Mouse (Mus musculus): Measurements from ENCODE around the gene Adgre5. TPM values are rescaled to one million over a fixed set of nuclear protein-coding genes. Genes with fewer than 3 reads are reported as not detected.

Gene Adgre5
- polyA plus RNA-seq, 1 experiment: 43.2 TPM

DNA sequence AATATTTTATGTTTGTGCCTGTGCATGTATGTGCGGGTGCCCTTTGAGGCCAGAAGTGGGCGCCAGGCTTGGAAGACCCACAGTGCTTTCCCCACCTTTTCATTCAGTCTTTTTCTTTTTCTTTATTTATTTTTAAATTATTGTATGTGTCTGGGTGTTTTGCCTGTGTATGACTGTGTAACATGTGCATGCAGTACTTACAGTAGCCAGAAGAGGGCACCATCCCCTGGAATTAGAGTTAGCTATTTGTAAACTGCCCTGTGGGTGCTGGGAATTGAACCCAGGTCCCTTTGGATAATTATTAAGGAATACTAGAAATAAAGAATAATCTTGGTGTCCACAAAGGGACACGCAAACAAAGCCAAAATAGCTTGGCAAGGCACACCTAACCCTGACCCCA lies 15.1 kb upstream of the Adgre5 start:
- Histone ChIP-seq H3K27me3 (ENCODE audit: control insufficient read depth, insufficient read depth, low read length) (no peaks in the 10 kb centered on the region), H3K4me3 (ENCODE audit: low read depth, low read length) (no peak overlapping the region), H3K4me1 (ENCODE audit: control insufficient read depth, insufficient read depth, insufficient read length, low read length) (no peaks in the 10 kb centered on the region), H3K36me3 (ENCODE audit: control insufficient read depth, insufficient read depth, low read length) (no peaks in the 10 kb centered on the region), H3K27ac (ENCODE audit: insufficient read depth, low read depth, low read length) (no peak overlapping the region)
- TF ChIP-seq CTCF (IDR thresholded peaks at IDR 0.05; ENCODE audit: extremely low read depth, insufficient read length, insufficient replicate concordance, low read depth, low read length): no peak
- TF ChIP-seq POLR2A (IDR thresholded peaks at IDR 0.05; ENCODE audit: low read depth, low read length): no peak
- WGBS: 98% methylated on average over 3 of the region's 3 CpGs

DNA sequence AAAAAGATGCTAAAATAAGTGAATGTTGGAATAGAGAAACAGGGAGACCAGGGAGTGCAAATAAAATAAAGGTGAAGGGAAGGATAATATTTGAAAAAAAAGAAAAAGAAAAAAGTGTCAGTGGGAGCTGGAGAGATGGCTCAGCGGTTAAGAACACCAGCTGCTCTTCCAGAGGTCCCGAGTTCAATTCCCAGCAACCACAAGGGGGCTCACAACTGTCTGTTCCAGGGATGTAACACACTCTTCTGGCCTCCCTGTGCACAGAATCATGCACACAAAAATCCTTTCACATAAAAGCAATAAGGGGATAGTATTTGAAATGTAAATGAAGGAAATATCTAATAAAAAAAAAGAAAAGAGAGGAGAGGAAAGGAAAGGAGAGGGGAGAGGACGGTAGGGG lies 13.0 kb upstream of the Adgre5 start:
- Histone ChIP-seq H3K4me3 (ENCODE audit: low read depth, low read length) (no peak overlapping the region), H3K36me3 (ENCODE audit: control insufficient read depth, insufficient read depth, low read length) (no peaks in the 10 kb centered on the region), H3K27ac (ENCODE audit: insufficient read depth, low read depth, low read length) (no peak overlapping the region), H3K4me1 (ENCODE audit: control insufficient read depth, insufficient read depth, insufficient read length, low read length) (no peaks in the 10 kb centered on the region; the same call in 1 of the 2 replicates), H3K27me3 (ENCODE audit: control insufficient read depth, insufficient read depth, low read length) (no peaks in the 10 kb centered on the region)
- TF ChIP-seq CTCF (IDR thresholded peaks at IDR 0.05; ENCODE audit: extremely low read depth, insufficient read length, insufficient replicate concordance, low read depth, low read length): no peak
- TF ChIP-seq POLR2A (IDR thresholded peaks at IDR 0.05; ENCODE audit: low read depth, low read length): no peak
- 65% methylated on average over 2 of the region's 3 CpGs for WGBS

DNA sequence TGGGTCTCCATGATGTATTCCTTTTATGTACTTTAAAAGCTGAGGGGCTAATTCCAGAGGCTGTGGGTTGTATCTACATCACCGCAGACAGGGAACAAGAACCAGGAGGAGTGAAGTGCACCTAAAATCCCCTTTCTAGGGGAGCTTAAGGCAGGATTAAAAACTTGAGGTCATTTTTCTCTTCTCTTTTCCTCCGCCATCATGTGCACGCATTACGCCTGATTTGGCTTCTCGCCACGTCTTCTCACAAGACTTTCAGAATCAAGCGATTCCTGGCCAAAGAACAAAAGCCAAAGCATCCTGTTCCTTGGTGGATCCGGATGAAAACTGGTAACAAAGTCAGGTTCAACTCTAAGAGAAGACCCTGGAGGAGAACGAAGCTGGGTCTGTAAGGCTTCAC lies 8.1 kb upstream of the Adgre5 start:
- H3K4me1 ChIP-seq (ENCODE audit: control insufficient read depth, insufficient read depth, insufficient read length, low read length): peaks cover 10% of the 10 kb centered on the region
- no peak overlapping the region for H3K4me3 ChIP-seq (ENCODE audit: low read depth, low read length)
- H3K27ac ChIP-seq (ENCODE audit: insufficient read depth, low read depth, low read length): peak overlapping the region; percentile 66
- peaks cover 5% of the 10 kb centered on the region; the same call in 1 of the 2 replicates for H3K27me3 ChIP-seq (ENCODE audit: control insufficient read depth, insufficient read depth, low read length)
- H3K36me3 ChIP-seq (ENCODE audit: control insufficient read depth, insufficient read depth, low read length): no peaks in the 10 kb centered on the region
- TF ChIP-seq CTCF (IDR thresholded peaks at IDR 0.05; ENCODE audit: extremely low read depth, insufficient read length, insufficient replicate concordance, low read depth, low read length) (no peak), POLR2A (IDR thresholded peaks at IDR 0.05; ENCODE audit: low read depth, low read length) (no peak)
- 77% methylated on average over 9 of the region's 9 CpGs for WGBS

DNA sequence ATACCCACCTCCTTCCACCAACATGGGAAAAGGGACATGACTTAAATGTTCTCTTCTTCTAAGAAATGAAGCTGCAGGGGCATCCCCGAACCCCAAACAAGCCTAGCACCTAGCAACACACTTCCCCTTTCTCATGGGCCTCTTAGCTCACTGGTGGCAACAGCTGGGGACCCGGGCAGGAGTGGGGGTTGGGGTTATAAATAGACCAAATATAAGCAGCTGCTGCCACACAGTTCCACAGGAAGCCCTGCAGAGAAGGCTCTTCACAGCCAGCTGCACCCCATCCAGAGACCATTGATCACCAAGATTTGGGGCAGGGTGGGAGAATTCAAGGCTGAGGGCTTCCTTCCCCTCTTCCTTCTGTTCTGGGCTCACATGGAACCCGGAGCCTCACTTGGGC lies 7.6 kb upstream of the Adgre5 start:
- Histone ChIP-seq H3K27me3 (ENCODE audit: control insufficient read depth, insufficient read depth, low read length) (peaks cover 5% of the 10 kb centered on the region; the same call in 1 of the 2 replicates), H3K4me1 (ENCODE audit: control insufficient read depth, insufficient read depth, insufficient read length, low read length) (peaks cover 10% of the 10 kb centered on the region), H3K27ac (ENCODE audit: insufficient read depth, low read depth, low read length) (peak overlapping the region; percentile 75), H3K36me3 (ENCODE audit: control insufficient read depth, insufficient read depth, low read length) (no peaks in the 10 kb centered on the region), H3K4me3 (ENCODE audit: low read depth, low read length) (no peak overlapping the region)
- TF ChIP-seq POLR2A (IDR thresholded peaks at IDR 0.05; ENCODE audit: low read depth, low read length): 0 out of 2 replicates have a peak, but pooled peaks have one; percentile 17
- no peak for TF ChIP-seq CTCF (IDR thresholded peaks at IDR 0.05; ENCODE audit: extremely low read depth, insufficient read length, insufficient replicate concordance, low read depth, low read length)
- WGBS: 32% methylated on average over 3 of the region's 3 CpGs

DNA sequence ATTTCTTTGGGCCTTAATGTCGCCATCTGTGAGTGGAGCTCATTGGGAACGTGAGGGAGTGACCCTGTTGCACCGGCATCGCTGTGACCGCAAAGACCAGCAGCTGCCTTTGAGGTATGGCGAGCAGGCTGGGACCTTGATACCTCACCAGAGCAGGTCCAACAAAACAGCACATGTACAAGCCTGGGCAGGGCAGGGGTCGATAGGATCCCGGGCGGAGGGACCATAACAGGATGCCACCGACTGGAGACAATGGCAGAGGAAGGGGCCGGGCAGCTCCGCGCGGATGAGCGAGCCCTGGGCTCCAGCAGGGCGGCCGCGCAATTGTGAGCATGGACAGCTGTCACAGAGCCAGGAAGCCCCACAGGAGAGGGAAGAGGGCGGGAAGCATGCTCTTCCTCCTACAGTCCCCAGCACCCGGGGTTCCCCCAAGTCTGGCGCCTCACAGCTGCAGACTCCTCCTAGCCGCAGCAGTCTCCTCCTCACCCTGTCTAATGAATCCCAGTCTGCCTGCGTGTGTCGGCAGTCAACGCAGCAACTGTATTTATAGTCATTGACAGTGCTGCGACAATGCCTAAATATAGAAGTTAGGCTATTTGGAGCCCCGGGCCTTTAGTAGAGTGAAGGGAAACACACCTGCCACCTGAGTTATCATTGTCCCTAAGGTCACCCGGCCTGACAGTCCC lies 6.7 kb upstream of the Adgre5 start:
- TF ChIP-seq CTCF (IDR thresholded peaks at IDR 0.05; ENCODE audit: extremely low read depth, insufficient read length, insufficient replicate concordance, low read depth, low read length): no peak
- TF ChIP-seq POLR2A (IDR thresholded peaks at IDR 0.05; ENCODE audit: low read depth, low read length): no peak
- Histone ChIP-seq H3K36me3 (ENCODE audit: control insufficient read depth, insufficient read depth, low read length) (no peaks in the 10 kb centered on the region), H3K27ac (ENCODE audit: insufficient read depth, low read depth, low read length) (peak overlapping the region; percentile 75), H3K4me1 (ENCODE audit: control insufficient read depth, insufficient read depth, insufficient read length, low read length) (peaks cover 10% of the 10 kb centered on the region), H3K4me3 (ENCODE audit: low read depth, low read length) (peak overlapping the region; percentile 46), H3K27me3 (ENCODE audit: control insufficient read depth, insufficient read depth, low read length) (peaks cover 5% of the 10 kb centered on the region; the same call in 1 of the 2 replicates)
- 3% methylated on average over 28 of the region's 28 CpGs for WGBS

DNA sequence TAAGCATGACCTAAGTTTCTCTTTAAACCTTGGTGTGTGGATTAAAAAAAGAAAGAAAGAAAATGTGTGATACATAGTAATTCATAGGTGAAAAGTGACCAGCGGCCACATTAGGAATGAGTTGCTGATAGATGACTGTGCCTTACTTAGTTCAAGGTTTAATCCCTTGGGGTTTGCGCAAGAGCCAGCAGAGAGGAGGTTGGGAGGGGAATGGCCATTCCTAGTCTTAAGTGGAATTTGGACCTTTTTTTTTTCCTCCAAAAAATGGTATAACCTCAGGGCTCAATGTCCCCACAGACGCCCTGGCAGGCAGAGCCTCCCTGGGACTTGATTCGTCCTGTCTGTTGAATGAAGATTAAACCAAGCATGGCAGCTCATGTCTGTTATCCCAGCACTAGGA lies 2.9 kb upstream of the Adgre5 start:
- Histone ChIP-seq H3K36me3 (ENCODE audit: control insufficient read depth, insufficient read depth, low read length) (no peaks in the 10 kb centered on the region), H3K4me3 (ENCODE audit: low read depth, low read length) (no peak overlapping the region)

DNA sequence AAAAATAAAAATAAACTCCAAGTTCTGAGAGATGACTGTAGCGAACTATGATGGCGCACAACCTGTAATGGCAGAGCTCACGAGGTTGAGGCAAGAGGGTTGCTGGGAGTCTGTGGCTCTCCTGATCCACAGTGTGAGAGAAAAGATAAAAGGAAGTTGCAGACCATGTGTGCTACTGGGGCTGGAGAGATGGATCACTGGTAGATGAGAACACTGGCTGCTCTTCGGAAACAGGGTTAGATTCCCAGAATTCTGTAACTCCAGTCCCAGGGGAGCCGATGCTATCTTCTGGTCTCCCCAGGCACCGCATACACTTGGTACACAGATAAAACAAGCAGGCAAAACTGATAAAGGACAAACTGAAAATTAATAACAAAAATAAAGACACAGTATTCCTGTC lies 1.8 kb upstream of the Adgre5 start:
- 89% methylated on average over 6 of the region's 6 CpGs for WGBS
- Histone ChIP-seq H3K27me3 (ENCODE audit: control insufficient read depth, insufficient read depth, low read length) (peaks cover 5% of the 10 kb centered on the region; the same call in 1 of the 2 replicates), H3K4me3 (ENCODE audit: low read depth, low read length) (no peak overlapping the region), H3K36me3 (ENCODE audit: control insufficient read depth, insufficient read depth, low read length) (no peaks in the 10 kb centered on the region), H3K4me1 (ENCODE audit: control insufficient read depth, insufficient read depth, insufficient read length, low read length) (peaks cover 26% of the 10 kb centered on the region), H3K27ac (ENCODE audit: insufficient read depth, low read depth, low read length) (no peak overlapping the region)
- TF ChIP-seq CTCF (IDR thresholded peaks at IDR 0.05; ENCODE audit: extremely low read depth, insufficient read length, insufficient replicate concordance, low read depth, low read length) (no peak), POLR2A (IDR thresholded peaks at IDR 0.05; ENCODE audit: low read depth, low read length) (no peak)

More for the DNA sequence above, 2.9 kb upstream of the Adgre5 start:
- 81% methylated on average over 4 of the region's 4 CpGs for WGBS
- peaks cover 5% of the 10 kb centered on the region; the same call in 1 of the 2 replicates for H3K27me3 ChIP-seq (ENCODE audit: control insufficient read depth, insufficient read depth, low read length)
- no peak for TF ChIP-seq CTCF (IDR thresholded peaks at IDR 0.05; ENCODE audit: extremely low read depth, insufficient read length, insufficient replicate concordance, low read depth, low read length)
- no peak for TF ChIP-seq POLR2A (IDR thresholded peaks at IDR 0.05; ENCODE audit: low read depth, low read length)
- H3K4me1 ChIP-seq (ENCODE audit: control insufficient read depth, insufficient read depth, insufficient read length, low read length): peaks cover 28% of the 10 kb centered on the region
- H3K27ac ChIP-seq (ENCODE audit: insufficient read depth, low read depth, low read length): no peak overlapping the region
